Mouse (Mus musculus) central nervous system, embryonic 11.5 days (tissue): ENCODE measurements around the gene E330017A01Rik. TPM values are rescaled to one million over a fixed set of nuclear protein-coding genes. Genes with fewer than 3 reads are reported as not detected.

Experiments
- polyA plus RNA-seq: library from polyadenylated mRNA; depleted of rRNA; stranded (reverse); fragments of >200 nt; gene quantifications from 2 replicates; pipeline ENCODE4 v1.2.3, GENCODE M21; 2012; rRNA removed

The E330017A01Rik gene
- not detected in 2 replicates for polyA plus RNA-seq

GRCm38 (mm10) chr16:58638689-58639175, at the start of gene E330017A01Rik:
Gene E330017A01Rik, minus strand, starts transcription at chr16:58638739.

GRCm38 (mm10) chr16:58669917-58670630, 31.5 kb upstream of the E330017A01Rik start, which contains the start of gene Cpox:
Gene Cpox, plus strand, starts transcription at chr16:58670292.

GRCm38 (mm10) chr16:58616878-58617277, 21.7 kb downstream of the E330017A01Rik start, which contains the start of gene Gm813:
Gene Gm813, minus strand, starts transcription at chr16:58616978.

Other genes with a start within 250 kb of the E330017A01Rik start
- 36.5 and 39.2 TPM in 2 replicates for gene Dcbld2, start 230.3 kb downstream of the E330017A01Rik start, polyA plus RNA-seq
- 5.0 and 10.9 TPM in 2 replicates for gene St3gal6, start 114.5 kb downstream of the E330017A01Rik start, polyA plus RNA-seq
- gene Gm813, start 21.8 kb downstream of the E330017A01Rik start, polyA plus RNA-seq: not detected in 2 replicates
- gene Cpox, start 31.6 kb upstream of the E330017A01Rik start, polyA plus RNA-seq: 29.5 and 45.9 TPM in 2 replicates
- 0.06 and 0.25 TPM in 2 replicates for gene Gpr15, start 80.3 kb upstream of the E330017A01Rik start, polyA plus RNA-seq
- gene Cldnd1, start 89.2 kb upstream of the E330017A01Rik start, polyA plus RNA-seq: 71.1 and 85.0 TPM in 2 replicates
- gene Olfr172, start 124.4 kb upstream of the E330017A01Rik start, polyA plus RNA-seq: not detected in 2 replicates
- gene Olfr173, start 161.5 kb upstream of the E330017A01Rik start, polyA plus RNA-seq: not detected in 2 replicates
- not detected in 2 replicates for gene Olfr175-ps1, start 188.0 kb upstream of the E330017A01Rik start, polyA plus RNA-seq
- gene Olfr177, start 236.0 kb upstream of the E330017A01Rik start, polyA plus RNA-seq: not detected in 2 replicates